Mouse (Mus musculus) small intestine, adult 2 months (tissue): Measurements from ENCODE around the gene Tbp. TPM values are rescaled to one million over a fixed set of nuclear protein-coding genes. Genes with fewer than 3 reads are reported as not detected.
"Not testable (repeated sequence)": the region's sequence is repeated elsewhere in the genome, so short reads cannot be mapped to it uniquely, and the experiment has no call there.

ENCODE experiments used
- H3K27ac ChIP-seq: fragments of 200-500 bp; 2 replicates; pipeline ENCODE4 v1.5.1; 2012; ENCODE audit warnings: low read depth, low read length, control low read depth, inconsistent platforms; ENCODE audit not compliant: insufficient read depth
- H3K27me3 ChIP-seq: fragments of 200-500 bp; 2 replicates; pipeline ENCODE4 v1.6.1; 2012; ENCODE audit warnings: mild to moderate bottlenecking, moderate library complexity, low read length, inconsistent platforms; ENCODE audit not compliant: control insufficient read depth, insufficient read depth
- H3K36me3 ChIP-seq: fragments of 200-500 bp; 2 replicates; pipeline ENCODE4 v1.6.1; 2012; ENCODE audit warnings: mild to moderate bottlenecking, low read length, control low read depth, inconsistent platforms; ENCODE audit not compliant: control insufficient read depth, insufficient read depth
- H3K4me1 ChIP-seq: fragments of 200-500 bp; 2 replicates; pipeline ENCODE4 v1.6.1; 2012; ENCODE audit warnings: low read length, inconsistent platforms, mixed read lengths; ENCODE audit not compliant: control insufficient read depth, insufficient read depth, insufficient read length
- H3K4me3 ChIP-seq: fragments of 200-500 bp; 2 replicates; pipeline ENCODE4 v1.5.1; 2012; ENCODE audit warnings: low read depth, mild to moderate bottlenecking, control low read depth, inconsistent platforms, low read length, moderate library complexity
- CTCF ChIP-seq: fragments of 200-500 bp; IDR thresholded peaks from 2 replicates; pipeline ENCODE4 v1.5.1; 2012; ENCODE audit warnings: low read depth, mild to moderate bottlenecking, control low read depth, inconsistent platforms, low read length, moderate library complexity, mixed read lengths; ENCODE audit not compliant: insufficient replicate concordance, insufficient read length; ENCODE audit errors: extremely low read depth
- POLR2A ChIP-seq: fragments of 200-500 bp; IDR thresholded peaks from 2 replicates; pipeline ENCODE4 v1.6.1; 2012; ENCODE audit warnings: low read depth, mild to moderate bottlenecking, control low read depth, inconsistent platforms, low read length, moderate library complexity
- WGBS: fragments of 180-500 bp; shearing (Covaris S2); methylation state at CpG from one replicate; pipeline ENCODE4 v1.1.7; 2018; 5-methylcytosine and 5-hydroxymethylcytosine counted together
- polyA plus RNA-seq: library from polyadenylated mRNA; depleted of rRNA; stranded (reverse); fragments of >200 nt; gene quantifications from 2 replicates; pipeline ENCODE4 v1.2.3, GENCODE M21; 2012

The Tbp gene
- polyA plus RNA-seq, 1 experiment: 28.4 TPM

DNA sequence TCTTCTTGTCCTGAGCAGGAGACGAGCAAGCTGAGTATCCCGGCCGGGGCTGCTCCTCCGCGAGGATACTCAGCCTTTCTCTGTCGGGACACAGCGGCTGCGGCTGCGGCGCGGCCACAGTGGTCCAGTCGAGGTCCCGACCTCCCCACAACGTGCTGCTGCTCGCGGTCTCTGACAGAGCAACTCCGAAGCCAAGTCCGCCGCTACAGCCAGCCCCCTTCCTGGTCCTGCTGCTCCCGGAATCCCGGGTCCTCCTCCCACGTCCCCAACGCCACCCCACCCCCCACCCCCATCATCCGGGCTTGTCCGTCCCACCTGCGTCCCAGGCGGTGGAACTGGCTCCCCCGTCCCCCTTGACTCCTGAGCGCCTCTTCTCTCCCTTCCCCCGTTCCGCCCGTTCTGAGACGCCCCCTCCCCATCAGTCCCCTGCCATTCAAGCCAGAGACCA, 36.8 kb downstream of the Tbp start:
- WGBS: 2% methylated on average over 33 of the region's 33 CpGs
- H3K27me3 ChIP-seq: peaks cover 9% of the 10 kb centered on the region; the same call in 1 of the 2 replicates

DNA sequence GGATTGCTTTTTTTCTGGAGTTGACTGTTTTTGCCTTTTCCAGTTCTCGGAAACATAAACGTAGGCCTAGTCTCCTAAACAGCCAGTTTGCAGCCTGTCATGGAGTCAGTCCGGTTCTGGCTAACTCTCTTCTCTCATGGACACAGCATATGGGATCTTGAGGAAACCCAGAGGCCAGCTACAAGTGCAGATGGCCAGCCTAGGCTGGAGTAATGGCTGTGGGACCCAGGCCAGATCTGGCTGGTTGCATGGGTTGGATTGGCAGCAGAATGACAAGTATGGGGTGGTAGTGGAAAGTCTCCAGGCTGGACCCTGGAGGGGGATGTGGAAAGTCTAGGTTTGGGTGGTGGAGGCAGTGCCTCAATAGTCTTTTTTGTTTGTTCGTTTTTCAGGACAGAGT, 40.6 kb downstream of the Tbp start:
- peaks cover 9% of the 10 kb centered on the region; the same call in 1 of the 2 replicates for H3K27me3 ChIP-seq
- no peak for TF ChIP-seq POLR2A
- no peak for TF ChIP-seq CTCF
- H3K4me1 ChIP-seq: peaks cover 4% of the 10 kb centered on the region
- WGBS: 71% methylated on average over 4 of the region's 4 CpGs
- H3K36me3 ChIP-seq: no peaks in the 10 kb centered on the region
- no peak overlapping the region for H3K27ac ChIP-seq
- H3K4me3 ChIP-seq: no peak overlapping the region

More for the DNA sequence above, 36.8 kb downstream of the Tbp start:
- Histone ChIP-seq H3K4me3 (peak overlapping the region; percentile 55), H3K4me1 (peaks cover 4% of the 10 kb centered on the region), H3K27ac (no peak overlapping the region), H3K36me3 (no peaks in the 10 kb centered on the region)
- TF ChIP-seq CTCF: no peak
- no peak for TF ChIP-seq POLR2A

DNA sequence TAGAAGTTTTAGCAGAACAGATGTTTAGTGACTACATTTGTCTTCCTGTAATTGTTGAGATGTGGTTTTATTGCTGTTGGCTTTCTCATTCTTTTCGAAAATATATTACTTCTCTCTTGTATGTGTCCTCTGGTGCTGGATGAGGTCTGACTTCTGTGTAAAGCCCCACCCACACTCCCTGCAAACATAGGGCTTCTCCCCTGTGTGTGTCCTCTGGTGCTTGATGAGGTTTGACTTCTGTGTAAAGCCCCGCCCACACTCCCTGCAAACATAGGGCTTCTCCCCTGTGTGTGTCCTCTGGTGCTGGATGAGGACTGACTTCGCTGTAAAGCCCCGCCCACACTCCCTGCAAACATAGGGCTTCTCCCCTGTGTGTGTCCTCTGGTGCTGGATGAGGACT, 44.2 kb downstream of the Tbp start:
- H3K4me3 ChIP-seq, H3K4me1 ChIP-seq, H3K36me3 ChIP-seq, H3K27ac ChIP-seq, H3K27me3 ChIP-seq: not testable (repeated sequence)
- 78% methylated on average over 4 of the region's 4 CpGs for WGBS

DNA sequence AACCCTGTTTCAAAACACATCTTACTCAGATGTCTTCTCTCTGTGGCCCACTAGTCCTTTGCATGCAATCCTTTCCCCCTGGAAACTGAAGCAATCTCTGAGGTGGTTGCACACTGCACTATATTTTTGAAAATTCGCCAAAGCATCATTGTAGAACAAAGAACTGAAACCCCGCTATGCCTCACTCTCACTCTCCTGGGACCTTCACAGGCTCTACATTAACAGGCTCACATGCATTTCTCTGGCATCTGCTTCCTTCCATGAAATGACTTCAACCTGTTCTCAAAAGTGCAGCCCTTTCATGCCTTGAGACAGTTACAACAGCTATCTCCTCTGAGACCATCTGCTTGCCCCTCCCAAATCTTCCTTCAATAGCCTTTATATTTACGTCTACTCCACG, 46.8 kb downstream of the Tbp start:
- Histone ChIP-seq H3K4me1 (no peaks in the 10 kb centered on the region), H3K36me3 (no peaks in the 10 kb centered on the region; the same call in 1 of the 2 replicates), H3K27me3 (no peaks in the 10 kb centered on the region), H3K4me3 (no peak overlapping the region), H3K27ac (no peak overlapping the region)
- 79% methylated on average over 4 of the region's 4 CpGs for WGBS
- TF ChIP-seq CTCF: no peak
- no peak for TF ChIP-seq POLR2A

DNA sequence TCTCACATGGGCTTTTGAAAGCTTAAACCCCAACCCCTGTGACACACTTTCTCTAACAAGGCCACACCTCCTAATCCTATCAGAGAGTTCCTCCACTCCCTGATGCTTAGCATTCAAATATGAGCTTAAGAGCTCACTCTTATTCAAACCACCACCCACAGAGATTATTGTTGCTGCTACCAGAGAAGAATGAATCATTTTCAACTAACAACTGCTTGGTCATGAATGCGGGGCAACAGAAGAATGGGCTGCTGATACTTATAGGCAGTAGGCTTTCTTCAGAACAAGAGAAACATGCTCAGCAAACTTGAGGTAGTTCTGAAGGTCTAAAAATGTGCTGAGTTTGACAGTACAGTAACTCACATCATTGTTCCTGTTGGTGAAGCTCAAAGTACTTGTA, 50.0 kb downstream of the Tbp start:
- no peak for TF ChIP-seq CTCF
- TF ChIP-seq POLR2A: no peak
- Histone ChIP-seq H3K4me3 (no peak overlapping the region), H3K27me3 (no peaks in the 10 kb centered on the region), H3K4me1 (no peaks in the 10 kb centered on the region), H3K27ac (no peak overlapping the region), H3K36me3 (peaks cover 10% of the 10 kb centered on the region)
- 86% methylated on average over 1 of the region's 1 CpGs for WGBS

DNA sequence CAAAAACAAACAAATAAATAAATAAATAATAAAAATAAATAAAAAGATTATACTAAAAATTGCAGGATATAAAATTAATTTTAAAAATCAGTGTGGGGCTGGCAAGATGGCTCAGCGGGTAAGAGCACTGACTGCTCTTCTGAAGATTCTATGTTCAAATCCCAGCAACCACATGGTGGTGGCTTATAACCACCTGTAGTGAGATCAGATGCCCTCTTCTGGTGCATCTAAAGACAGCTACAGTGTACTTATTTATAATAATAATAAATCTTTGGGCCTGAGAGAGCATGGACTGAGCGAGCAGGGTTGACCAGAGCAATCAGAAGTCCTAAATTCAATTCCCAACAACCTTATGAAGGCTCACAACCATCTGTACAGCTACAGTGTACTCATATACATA, 60.3 kb downstream of the Tbp start:
- peaks cover 1% of the 10 kb centered on the region for H3K4me1 ChIP-seq
- WGBS: 90% methylated on average over 2 of the region's 2 CpGs
- TF ChIP-seq CTCF (no peak), POLR2A (no peak)

DNA sequence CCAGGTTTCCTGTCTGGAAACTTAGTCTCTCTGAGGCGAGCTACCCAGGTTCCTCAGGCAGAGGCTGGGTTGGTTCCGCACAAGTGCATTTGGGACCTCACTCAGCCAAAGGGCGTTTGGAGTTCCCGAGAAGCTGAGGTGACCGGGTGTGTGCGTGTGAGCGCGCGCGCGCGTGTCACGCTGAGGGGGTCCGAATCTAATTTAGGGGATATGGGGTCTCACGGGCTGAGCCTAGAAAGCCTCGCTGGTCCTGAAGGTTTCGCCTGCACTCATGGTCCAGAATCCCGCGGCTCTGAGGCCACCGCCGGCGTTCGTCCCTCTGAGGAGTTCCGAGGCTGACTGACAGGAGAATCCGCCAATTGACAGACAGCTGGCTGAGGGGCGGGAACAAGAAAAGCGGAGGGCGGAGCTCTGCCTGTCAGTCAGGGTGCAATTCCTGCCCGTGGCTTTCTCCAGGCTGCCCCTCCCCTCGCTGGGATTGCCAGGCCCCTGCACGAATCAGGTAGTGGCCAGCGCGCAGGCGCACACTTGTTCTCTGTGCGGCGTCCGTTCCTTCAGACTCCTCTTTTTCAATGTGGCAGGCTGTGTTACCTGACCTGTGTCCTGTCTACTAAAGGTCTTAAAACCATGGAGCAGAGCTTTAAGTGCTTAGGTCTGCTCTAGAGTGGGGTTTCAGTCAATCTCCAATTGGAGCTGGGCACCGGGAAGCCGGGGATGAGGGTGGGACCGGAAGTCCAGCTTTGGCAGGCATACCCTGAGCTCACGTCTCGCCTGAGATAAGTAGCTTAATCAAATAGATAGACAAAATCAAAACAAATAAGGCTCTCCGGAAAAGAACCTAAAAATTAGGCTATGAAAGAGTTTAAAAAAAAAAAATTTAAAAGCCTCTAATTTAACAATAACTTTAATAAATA, 64.6 kb downstream of the Tbp start, which contains the start of gene Prdm9:
Gene Prdm9 (minus strand): TSS at position 341 of the 914 bp plus-strand sequence.
- peaks cover 1% of the 10 kb centered on the region for H3K4me1 ChIP-seq
- H3K27me3 ChIP-seq: no peaks in the 10 kb centered on the region
- H3K4me3 ChIP-seq: peak within 1 kb of the TSS; percentile 85
- peak within 1 kb of the TSS; percentile 96 for H3K27ac ChIP-seq
- under 1% methylated on average over 43 of the region's 43 CpGs for WGBS
- no peaks in the 10 kb centered on the region for H3K36me3 ChIP-seq
- no peak for TF ChIP-seq CTCF
- peak; percentile 89 for TF ChIP-seq POLR2A

More for the DNA sequence above, 60.3 kb downstream of the Tbp start:
- Histone ChIP-seq H3K4me3 (no peak overlapping the region), H3K27me3 (no peaks in the 10 kb centered on the region), H3K36me3 (no peaks in the 10 kb centered on the region), H3K27ac (no peak overlapping the region)
